Comparison of ENCODE assay signal across 8 mouse cellular contexts in genomic region chr5:107251751-107252305, GRCm38 (mm10). TPM values are rescaled to one million over a fixed set of nuclear protein-coding genes. Genes with fewer than 3 reads are reported as not detected.
DNase-seq lines count a peak whose midpoint lies in the region; ATAC-seq lines count a peak whose summit lies in the region.

No protein-coding gene starts in this region.

- H3K4me3 ChIP-seq in intestine, embryonic 16.5 days (ENCODE audit: low read length): no peak overlapping the region
- H3K4me3 ChIP-seq in midbrain, embryonic 13.5 days (replicated peaks): no peak overlapping the region

- H3K9ac ChIP-seq in intestine, embryonic 16.5 days (ENCODE audit: low read depth, low read length): 0 out of 2 replicates have a peak overlapping the region, but pooled peaks have one; percentile 41
- H3K9ac ChIP-seq in midbrain, embryonic 13.5 days (replicated peaks): no peak overlapping the region

- H3K27ac ChIP-seq in intestine, embryonic 16.5 days (ENCODE audit: low read length): peak overlapping the region; percentile 81
- no peak overlapping the region for H3K27ac ChIP-seq in midbrain, embryonic 13.5 days

- DNase-seq in heart, adult 18-20 months: peak; percentile 68 to 75
- no peak for DNase-seq in heart, postnatal 25 days (ENCODE audit: low spot score)
- DNase-seq in left cerebral cortex, postnatal 25 days (ENCODE audit: low spot score in 2 of 2): peak; percentile 21 to 61
- DNase-seq in spleen, adult 18-20 months: no peak
- no peak for DNase-seq in c-Kit-positive CD71-positive TER-119-positive erythroid progenitor cells, embryonic 14.5 days (ENCODE audit: low spot score)

- peaks cover 28% of the 10 kb centered on the region for H3K4me1 ChIP-seq in intestine, embryonic 16.5 days (ENCODE audit: control insufficient read depth, insufficient read depth, low read length)
- peaks cover 18% of the 10 kb centered on the region for H3K4me1 ChIP-seq in midbrain, embryonic 13.5 days (replicated peaks)

- no peak overlapping the region for H3K4me2 ChIP-seq in intestine, embryonic 16.5 days (ENCODE audit: low read depth, low read length)
- no peak overlapping the region for H3K4me2 ChIP-seq in midbrain, embryonic 13.5 days (replicated peaks)

- ATAC-seq in frontal cortex, adult (ENCODE audit: low TSS enrichment): peak; percentile 38; the same call in 1 of the 2 replicates
- ATAC-seq in intestine, embryonic 16.5 days: peak; percentile 89
- ATAC-seq in midbrain, embryonic 13.5 days: peak; percentile 84

- no peaks in the 10 kb centered on the region for H3K9me3 ChIP-seq in intestine, embryonic 16.5 days (ENCODE audit: control insufficient read depth, low read length)
- peaks cover 12% of the 10 kb centered on the region for H3K9me3 ChIP-seq in midbrain, embryonic 13.5 days

- intact Hi-C loops in heart, postnatal 25 days (cut with DNase I): no loop called here
- intact Hi-C loops in left cerebral cortex, postnatal 25 days (cut with DNase I): no loop called here

- no peaks in the 10 kb centered on the region; the same call in 1 of the 2 replicates for H3K36me3 ChIP-seq in intestine, embryonic 16.5 days (ENCODE audit: control insufficient read depth, insufficient read depth, low read length)
- no peaks in the 10 kb centered on the region for H3K36me3 ChIP-seq in midbrain, embryonic 13.5 days

- 7% methylated on average over 3 of the region's 3 CpGs for WGBS in intestine, embryonic 16.5 days
- 11% methylated on average over 3 of the region's 3 CpGs for WGBS in midbrain, embryonic 13.5 days

- H3K27me3 ChIP-seq in intestine, embryonic 16.5 days (replicated peaks; ENCODE audit: control insufficient read depth, insufficient read depth, low read length): no peaks in the 10 kb centered on the region
- peaks cover 46% of the 10 kb centered on the region for H3K27me3 ChIP-seq in midbrain, embryonic 13.5 days

RNA-seq across cellular contexts. Expression of gene Tgfbr3, which starts 37.6 kb away (rescaled TPM):
- total RNA-seq in heart, adult 18-20 months (2021): 10 to 100 TPM; 36.4 to 44.5 TPM
- 10 to 100 TPM; 42.9 to 50.8 TPM for total RNA-seq in heart, postnatal 25 days (2021)
- 14.6 and 14.9 TPM in 2 replicates for polyA plus RNA-seq in intestine, embryonic 16.5 days (2015; fragmentation: Nextera tagmentation; extraction: Ambion mirVana)
- total RNA-seq in left cerebral cortex, postnatal 25 days (2021): 1 to 10 TPM; 7.8 to 9.9 TPM
- polyA plus RNA-seq in midbrain, embryonic 13.5 days (2015; fragmentation: Nextera tagmentation; extraction: Ambion mirVana): 3.4 and 3.7 TPM in 2 replicates

Comparison
In these comparisons a context has a peak if more than half of its experiments do, and no peak if none do; other contexts are left out.
1. DNase-seq: peak in heart, adult 18-20 months (2 of 2) and left cerebral cortex, postnatal 25 days (2 of 2); none in heart, postnatal 25 days (single experiment), spleen, adult 18-20 months (0 of 2) and c-Kit-positive CD71-positive TER-119-positive erythroid progenitor cells, embryonic 14.5 days (single experiment).
2. ATAC-seq: peak in every context shown above with its lines; median percentile 89 in intestine, embryonic 16.5 days; 84 in midbrain, embryonic 13.5 days; 38 in frontal cortex, adult.